Mouse (Mus musculus) brain, embryonic 14.5 days (tissue): ENCODE measurements around the gene Wnt10a.

Experiments used
- CTCF ChIP-seq: fragments of 200-500 bp; IDR thresholded peaks from 2 replicates; pipeline ENCODE4 v1.5.1; 2012; ENCODE audit warnings: inconsistent platforms, mild to moderate bottlenecking, moderate library complexity, borderline replicate concordance; ENCODE audit not compliant: insufficient read depth, insufficient read length; ENCODE audit errors: extremely low read depth
- POLR2A ChIP-seq: fragments of 200-500 bp; IDR thresholded peaks from 2 replicates; pipeline ENCODE4 v1.6.1; 2012; ENCODE audit warnings: mild to moderate bottlenecking, inconsistent platforms, borderline replicate concordance; ENCODE audit not compliant: poor library complexity, insufficient read depth, insufficient read length, severe bottlenecking; ENCODE audit errors: extremely low read depth

DNA sequence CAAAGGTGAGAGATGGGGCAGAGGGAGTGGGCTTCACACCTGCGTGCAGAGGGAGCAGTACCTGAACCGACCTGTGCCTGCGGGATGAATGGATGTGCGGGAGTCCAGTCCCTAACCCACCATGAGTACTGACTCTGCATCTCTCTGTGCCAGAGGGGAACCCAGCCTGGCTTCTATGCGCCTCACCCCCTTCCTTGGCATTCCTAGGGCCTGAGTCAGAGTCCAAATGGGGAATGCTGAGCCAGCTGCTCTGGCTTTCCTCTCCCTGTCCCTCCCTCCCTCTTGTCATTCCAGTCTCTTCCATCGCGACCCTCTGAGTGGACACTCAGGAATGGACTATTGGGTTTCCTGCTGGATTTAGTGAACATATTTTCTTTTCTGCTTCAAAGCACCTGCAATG, 42.0 kb upstream of the Wnt10a start:
- TF ChIP-seq CTCF (no peak), POLR2A (no peak)
